Mouse (Mus musculus) B cell, adult 67 days (primary cell): ENCODE measurements around the gene Rnf4. TPM values are rescaled to one million over a fixed set of nuclear protein-coding genes. Genes with fewer than 3 reads are reported as not detected.

Source experiments
- total RNA-seq, 2 experiments: library from RNA; stranded (reverse); gene quantifications; 4 replicates each; pipeline ENCODE4 v1.2.4; 2023

Gene Rnf4
- total RNA-seq, result 100 to 1,000 TPM; 216 to 242 TPM

DNA sequence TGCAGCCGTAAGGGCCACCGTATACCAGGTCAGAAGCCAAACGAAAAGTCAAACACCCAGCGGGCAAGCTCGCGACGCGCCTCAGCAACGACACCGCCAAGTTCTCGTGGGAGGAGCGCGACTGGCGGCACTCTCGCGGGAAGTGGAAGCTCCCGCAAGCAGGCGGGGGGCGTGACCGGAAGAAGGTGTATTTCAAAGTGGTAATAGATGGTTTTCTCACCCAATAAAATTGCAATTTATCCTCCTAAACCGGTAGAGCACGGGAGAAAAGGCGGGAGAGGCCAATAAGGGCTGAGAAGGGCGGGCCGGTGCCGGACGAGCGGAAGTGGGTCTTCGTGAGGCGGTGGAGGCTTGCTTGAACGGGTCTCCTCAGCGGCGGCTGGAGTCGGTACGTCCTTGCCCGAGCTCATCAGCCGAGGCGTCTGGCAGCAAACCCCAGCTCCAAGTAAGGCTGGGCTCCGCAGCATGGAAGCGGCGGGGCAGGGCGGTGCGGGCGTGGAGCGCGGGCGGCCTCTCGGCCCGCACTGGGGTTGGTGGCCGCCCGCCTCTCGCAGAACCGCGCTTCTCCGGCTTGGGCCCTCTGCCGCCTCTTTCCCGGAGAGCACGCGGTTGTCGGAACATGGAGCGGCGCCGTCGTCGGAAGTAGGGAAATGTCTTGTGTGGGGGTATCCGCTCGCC is at the start of gene Rnf4:
Gene Rnf4, plus strand, starts transcription at position 193 of the 678 bp plus-strand sequence.

DNA sequence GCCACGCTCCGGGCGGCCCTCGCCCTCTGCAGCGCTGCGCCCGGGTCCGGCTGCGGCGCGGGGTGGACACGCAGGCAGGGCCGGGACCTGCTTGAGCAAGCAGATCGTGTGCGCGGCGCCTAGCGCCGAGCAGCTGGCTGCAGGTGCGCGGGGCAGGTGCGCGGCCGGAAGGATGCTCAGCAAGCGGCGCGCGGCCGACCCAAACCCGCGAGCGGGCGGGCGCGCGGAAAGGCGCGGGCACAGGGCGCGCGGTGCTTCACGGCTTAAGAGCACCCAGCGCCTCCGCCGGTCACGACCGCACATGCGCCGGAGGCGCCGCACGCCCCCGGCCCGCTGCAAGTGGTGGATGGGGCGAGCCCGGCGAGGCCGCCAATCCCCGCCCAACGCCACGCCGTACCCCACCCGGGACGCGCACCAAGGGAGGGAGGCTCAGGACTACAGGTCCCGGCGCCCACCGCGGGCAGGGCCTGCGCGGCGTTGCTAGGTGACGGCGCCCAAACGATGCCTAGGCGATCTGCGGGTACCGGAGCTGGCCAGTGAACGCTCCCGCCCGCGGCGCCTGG is 47.9 kb upstream of the Rnf4 start, which contains the start of the genes Zfyve28 and Cfap99:
Gene Zfyve28, minus strand, starts transcription at position 296 of the 563 bp plus-strand sequence.
Gene Cfap99, plus strand, starts transcription at position 447 of the 563 bp plus-strand sequence.

GRCm38 (mm10) chr5:34369341-34370021 is 33.4 kb downstream of the Rnf4 start, which contains the start of gene Fam193a:
Gene Fam193a (plus strand): TSS chr5:34369933.

Other genes starting within 250 kb of the Rnf4 start
- gene Poln, start 166.8 kb upstream of the Rnf4 start, total RNA-seq, result 1 to 10 TPM; 1.9 to 3.3 TPM
- 10 to 100 TPM; 37.6 to 43.8 TPM for gene Haus3, start 166.8 kb upstream of the Rnf4 start, total RNA-seq
- 10 to 100 TPM; 69.0 to 97.5 TPM for gene Mxd4, start 148.6 kb upstream of the Rnf4 start, total RNA-seq
- 1 to 10 TPM; 1.0 to 2.8 TPM for gene Zfyve28, start 47.8 kb upstream of the Rnf4 start, total RNA-seq
- gene Cfap99, start 47.7 kb upstream of the Rnf4 start, total RNA-seq, result not detected
- gene Fam193a, start 33.6 kb downstream of the Rnf4 start, total RNA-seq, result 10 to 100 TPM; 79.4 to 91.9 TPM
- 10 to 100 TPM; 32.9 to 38.5 TPM for gene Tnip2, start 177.7 kb downstream of the Rnf4 start, total RNA-seq
- gene Sh3bp2, start 189.5 kb downstream of the Rnf4 start, total RNA-seq, result 100 to 1,000 TPM; 119 to 137 TPM
- 100 to 1,000 TPM; 296 to 301 TPM for gene Add1, start 237.4 kb downstream of the Rnf4 start, total RNA-seq